Mouse (Mus musculus) cortical plate, adult 2 months (tissue): ENCODE measurements around the gene Setd5.

ENCODE experiments used
- CTCF ChIP-seq: fragments of 200-500 bp; IDR thresholded peaks from 2 replicates; pipeline ENCODE4 v1.5.1; 2011; ENCODE audit warnings: mild to moderate bottlenecking, control low read depth, low read length; ENCODE audit not compliant: insufficient read depth; ENCODE audit errors: extremely low read depth
- POLR2A ChIP-seq: fragments of 200-500 bp; IDR thresholded peaks from 2 replicates; pipeline ENCODE4 v1.6.1; 2011; ENCODE audit warnings: mild to moderate bottlenecking, low read length, control low read depth; ENCODE audit not compliant: insufficient read depth; ENCODE audit errors: extremely low read depth

GRCm38 (mm10) chr6:113166661-113167251 lies 89.6 kb downstream of the Setd5 start:
- no peak for TF ChIP-seq CTCF
- peak; percentile 79 for TF ChIP-seq POLR2A
